ENCODE assay signal across 23 mouse cellular contexts in genomic region chr15:62170337-62170736, GRCm38 (mm10).
DNase-seq lines count a peak whose midpoint lies in the region; ATAC-seq and TF ChIP-seq lines count a peak whose summit lies in the region.
"Had no signal": no experiment of that assay in that cellular context is flagged by ENCODE, and none has a peak within 500 bp of the region (broad histone marks: within the 10 kb centered on the region; RNA-seq: fewer than 3 reads in every experiment).

No protein-coding gene starts in this region.

- DNase-seq in spleen, adult 2 months (ENCODE audit: low read depth in 1 of 2, low spot score in 2 of 2) = no peak
- no peak for DNase-seq in spleen, postnatal 36 days (ENCODE audit: low spot score in 2 of 2)
- DNase-seq in CH12.LX (ENCODE audit: extremely low read depth) = no peak
- DNase-seq in gastrocnemius, postnatal 4 days (ENCODE audit: low spot score in 2 of 2) = no peak
- no peak for DNase-seq in MN1 (ENCODE audit: low spot score)
- DNase-seq: adrenal gland, adult 2 months; adrenal gland, postnatal 14 days; cerebellum, adult 11-12 months; cerebellum, adult 8-10 months; cerebellum, postnatal 10 days; forebrain, postnatal 0 days; gastrocnemius, postnatal 25 days; heart, adult 2 months; heart, postnatal 14 days; heart, postnatal 4 days had no signal

- H3K4me1 ChIP-seq in spleen, adult 2 months (ENCODE audit: control insufficient read depth, insufficient read depth, insufficient read length) = peaks cover 50% of the 10 kb centered on the region
- H3K4me1 ChIP-seq in CH12.LX (ENCODE audit: control insufficient read depth in 1 of 2, insufficient read depth in 2 of 2) = peaks cover 63 to 98% of the 10 kb centered on the region in 2 experiments
- peaks cover 83% of the 10 kb centered on the region for H3K4me1 ChIP-seq in liver, embryonic 12.5 days
- no peaks in the 10 kb centered on the region for H3K4me1 ChIP-seq in forebrain, embryonic 16.5 days (replicated peaks; ENCODE audit: control insufficient read depth, insufficient read depth, low read length)
- H3K4me1 ChIP-seq: forebrain, embryonic 10.5 days; forebrain, embryonic 13.5 days had no signal

- no peaks in the 10 kb centered on the region for H3K9me3 ChIP-seq in CH12.LX (replicated peaks; ENCODE audit: low read length)
- H3K9me3 ChIP-seq in liver, embryonic 12.5 days (replicated peaks) = no peaks in the 10 kb centered on the region
- H3K9me3 ChIP-seq in forebrain, embryonic 16.5 days (ENCODE audit: control insufficient read depth, low read length) = no peaks in the 10 kb centered on the region
- H3K9me3 ChIP-seq: forebrain, embryonic 10.5 days; forebrain, embryonic 13.5 days; heart, embryonic 10.5 days; heart, embryonic 13.5 days had no signal

- ATAC-seq in liver, embryonic 12.5 days = 0 out of 2 replicates have a peak, but pooled peaks have one; percentile 4
- ATAC-seq in forebrain, embryonic 16.5 days = no peak
- ATAC-seq: forebrain, embryonic 13.5 days; forebrain, postnatal 0 days; hindbrain, postnatal 0 days had no signal

- peaks cover 85% of the 10 kb centered on the region for H3K79me2 ChIP-seq in CH12.LX (replicated peaks; ENCODE audit: control insufficient read depth, extremely low read depth, insufficient read depth, poor library complexity, severe bottlenecking)

- H3K4me3 ChIP-seq in spleen, adult 2 months (ENCODE audit: extremely low read depth, insufficient read depth, insufficient read length) = no peak overlapping the region
- no peak overlapping the region for H3K4me3 ChIP-seq in CH12.LX (replicated peaks in 1 of 3; ENCODE audit: low read depth in 2 of 3, low read length in 2 of 3, poor library complexity in 1 of 3)
- H3K4me3 ChIP-seq in liver, embryonic 12.5 days = no peak overlapping the region
- H3K4me3 ChIP-seq in forebrain, embryonic 16.5 days (replicated peaks; ENCODE audit: low read length) = no peak overlapping the region
- H3K4me3 ChIP-seq: forebrain, embryonic 10.5 days; forebrain, embryonic 13.5 days; heart, adult 2 months; heart, embryonic 10.5 days; heart, embryonic 13.5 days had no signal

- H3K4me2 ChIP-seq in CH12.LX (ENCODE audit: insufficient read depth, low read depth, poor library complexity, severe bottlenecking) = peak overlapping the region; percentile 76
- H3K4me2 ChIP-seq in liver, embryonic 12.5 days = no peak overlapping the region
- no peak overlapping the region for H3K4me2 ChIP-seq in forebrain, embryonic 16.5 days (ENCODE audit: low read length)
- H3K4me2 ChIP-seq: forebrain, embryonic 13.5 days; heart, embryonic 13.5 days; hindbrain, embryonic 14.5 days had no signal

- WGBS in spleen, adult 2 months = 79% methylated on average over 4 of the region's 4 CpGs
- WGBS in liver, embryonic 12.5 days (ENCODE audit: insufficient replicate concordance) = 78% methylated on average over 4 of the region's 4 CpGs
- WGBS in forebrain, embryonic 16.5 days = 94% methylated on average over 4 of the region's 4 CpGs

- TF ChIP-seq EP300 in CH12.LX (IDR thresholded peaks at IDR 0.05; ENCODE audit: low read length) = no peak; the same call in 1 of the 2 replicates

- H3K27ac ChIP-seq in spleen, adult 2 months (ENCODE audit: insufficient read depth, low read length) = peak overlapping the region; percentile 96
- H3K27ac ChIP-seq in CH12.LX (ENCODE audit: insufficient read depth, low read depth) = peak overlapping the region; percentile 99
- peak overlapping the region; percentile 50 for H3K27ac ChIP-seq in liver, embryonic 12.5 days
- H3K27ac ChIP-seq in forebrain, embryonic 16.5 days (ENCODE audit: low read length) = no peak overlapping the region
- H3K27ac ChIP-seq: forebrain, embryonic 10.5 days; forebrain, embryonic 13.5 days; heart, adult 2 months; heart, embryonic 10.5 days; heart, embryonic 13.5 days; hindbrain, embryonic 14.5 days; hindbrain, postnatal 0 days had no signal

- TF ChIP-seq POLR2A in spleen, adult 2 months (IDR thresholded peaks at IDR 0.05; ENCODE audit: low read depth, low read length) = no peak
- no peak for TF ChIP-seq POLR2A in CH12.LX (IDR thresholded peaks at IDR 0.05; ENCODE audit: low read depth, low read length)

- in situ Hi-C loops in CH12.LX (cut with MboI; ENCODE audit: low pct_ligation_motif_present, low pct_unique_long_range_greater_than_20kb, low sequenced_read_pairs) = no loop called here

- TF ChIP-seq CTCF in spleen, adult 2 months (IDR thresholded peaks at IDR 0.05; ENCODE audit: extremely low read depth, insufficient read depth, insufficient read length, insufficient replicate concordance) = no peak
- TF ChIP-seq CTCF in CH12.LX (conservative IDR thresholded peaks at IDR 0.05 in 1 of 2, IDR thresholded peaks at IDR 0.05 in 1 of 2; ENCODE audit: low read depth in 2 of 2, low read length in 2 of 2) = no peak

- peak overlapping the region; percentile 30; the same call in 1 of the 2 replicates for H3K9ac ChIP-seq in CH12.LX (ENCODE audit: insufficient read depth, low read depth)
- H3K9ac ChIP-seq in liver, embryonic 12.5 days = no peak overlapping the region
- H3K9ac ChIP-seq in forebrain, embryonic 16.5 days (replicated peaks; ENCODE audit: low read depth, low read length) = no peak overlapping the region
- H3K9ac ChIP-seq: forebrain, embryonic 13.5 days; forebrain, postnatal 0 days; heart, embryonic 13.5 days; hindbrain, embryonic 14.5 days had no signal

- TF ChIP-seq RAD21 in CH12.LX (IDR thresholded peaks at IDR 0.05; ENCODE audit: low read depth, low read length) = no peak

- no peaks in the 10 kb centered on the region for H3K36me3 ChIP-seq in spleen, adult 2 months (ENCODE audit: control insufficient read depth, insufficient read depth, low read length)
- H3K36me3 ChIP-seq in CH12.LX (replicated peaks in 1 of 2; ENCODE audit: control insufficient read depth in 1 of 2, insufficient read depth in 1 of 2, low read length in 1 of 2) = peaks cover 32 to 82% of the 10 kb centered on the region in 2 experiments
- 0 out of 2 replicates have a peak, but pooled peaks cover 4% of the 10 kb centered on the region for H3K36me3 ChIP-seq in liver, embryonic 12.5 days
- no peaks in the 10 kb centered on the region for H3K36me3 ChIP-seq in forebrain, embryonic 16.5 days (ENCODE audit: control insufficient read depth, insufficient read depth)
- H3K36me3 ChIP-seq: forebrain, embryonic 10.5 days; heart, embryonic 10.5 days; heart, embryonic 13.5 days had no signal

- dilution Hi-C loops in CH12.LX (cut with MboI; ENCODE audit: extremely low pct_ligation_motif_present, extremely low pct_unique_long_range_greater_than_20kb, low sequenced_read_pairs) = no loop called here

- H3K27me3 ChIP-seq in spleen, adult 2 months (ENCODE audit: control insufficient read depth, insufficient read depth, low read length) = no peaks in the 10 kb centered on the region
- no peaks in the 10 kb centered on the region for H3K27me3 ChIP-seq in CH12.LX (replicated peaks)
- H3K27me3 ChIP-seq in liver, embryonic 12.5 days (replicated peaks) = no peaks in the 10 kb centered on the region
- no peaks in the 10 kb centered on the region for H3K27me3 ChIP-seq in forebrain, embryonic 16.5 days (replicated peaks; ENCODE audit: control insufficient read depth, insufficient read depth, low read length)
- H3K27me3 ChIP-seq: forebrain, embryonic 13.5 days; heart, embryonic 13.5 days had no signal

TF ChIP-seq in CH12.LX, 34 proteins besides CTCF, POLR2A, EP300 and RAD21:
- peak; percentile 52; the same call in 1 of the 2 replicates for TF ChIP-seq POLR2AphosphoS2 (IDR thresholded peaks at IDR 0.05; ENCODE audit: low read depth, low read length)
- TF ChIP-seq KAT2A (IDR thresholded peaks at IDR 0.05; ENCODE audit: insufficient replicate concordance, low read length) = 0 out of 2 replicates have a peak, but pooled peaks have one; percentile 46
- TF ChIP-seq ZNF384 (IDR thresholded peaks at IDR 0.05; ENCODE audit: low read depth, low read length) = peak; percentile 70
- peak; percentile 58; the same call in 1 of the 2 replicates for TF ChIP-seq RCOR1 (conservative IDR thresholded peaks at IDR 0.05; ENCODE audit: low read depth, low read length)
- no peak for TF ChIP-seq NRF1 (IDR thresholded peaks at IDR 0.05; ENCODE audit: low read depth, low read length)
- TF ChIP-seq NELFE (IDR thresholded peaks at IDR 0.05; ENCODE audit: low read depth, low read length) = no peak
- no peak for TF ChIP-seq TBP (conservative IDR thresholded peaks at IDR 0.05; ENCODE audit: low read depth, low read length)
- TF ChIP-seq TCF12 (IDR thresholded peaks at IDR 0.05; ENCODE audit: low read depth, low read length) = no peak
- 0 out of 2 replicates have a peak, but pooled peaks have one; percentile 22 for TF ChIP-seq CHD2 (IDR thresholded peaks at IDR 0.05; ENCODE audit: low read length)
- peak; percentile 47 for TF ChIP-seq ZMIZ1 (IDR thresholded peaks at IDR 0.05; ENCODE audit: low read depth, low read length)
- no peak for TF ChIP-seq JUN (IDR thresholded peaks at IDR 0.05; ENCODE audit: insufficient read depth, low read depth, low read length)
- TF ChIP-seq MAX (IDR thresholded peaks at IDR 0.05; ENCODE audit: low read length) = no peak
- no peak for TF ChIP-seq MXI1 (IDR thresholded peaks at IDR 0.05; ENCODE audit: low read depth, low read length)
- no peak; the same call in 1 of the 2 replicates for TF ChIP-seq CHD1 (IDR thresholded peaks at IDR 0.05; ENCODE audit: low read depth, low read length)
